Mouse (Mus musculus) lung, adult 2 months (tissue): ENCODE data around the gene Atp13a3.
"Not testable (repeated sequence)": the region's sequence is repeated elsewhere in the genome, so short reads cannot be mapped to it uniquely, and the experiment has no call there.

Experiments
- CTCF ChIP-seq: fragments of 200-500 bp; IDR thresholded peaks from 2 replicates; pipeline ENCODE4 v1.5.1; 2011; ENCODE audit warnings: mild to moderate bottlenecking, low read length, control low read depth; ENCODE audit not compliant: insufficient read depth
- POLR2A ChIP-seq: fragments of 200-500 bp; IDR thresholded peaks from 2 replicates; pipeline ENCODE4 v1.6.1; 2011; ENCODE audit warnings: low read depth, mild to moderate bottlenecking, control low read depth, low read length, borderline replicate concordance; ENCODE audit errors: extremely low read depth

DNA sequence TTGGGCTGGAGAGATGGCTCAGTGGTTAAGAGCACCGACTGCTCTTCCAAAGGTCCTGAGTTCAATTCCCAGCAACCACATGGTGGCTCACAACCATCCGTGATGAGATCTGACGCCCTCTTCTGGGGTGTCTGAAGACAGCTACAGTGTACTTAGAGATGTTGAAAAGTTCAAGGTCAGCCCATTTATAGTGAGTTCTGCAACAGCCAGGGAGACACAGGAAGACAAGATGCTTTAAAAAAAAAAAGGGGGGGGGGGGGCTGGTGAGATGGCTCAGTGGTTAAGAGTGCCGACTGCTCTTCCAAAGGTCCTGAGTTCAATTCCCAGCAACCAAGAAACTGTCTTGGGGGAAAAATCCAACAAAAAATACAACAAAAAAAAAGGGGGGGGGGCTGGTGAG lies 32.5 kb downstream of the Atp13a3 start:
- not testable (repeated sequence) for TF ChIP-seq CTCF, POLR2A
